ENCODE assay signal across 23 mouse cellular contexts in genomic region chr10:20036375-20036774, GRCm38 (mm10).
DNase-seq lines count a peak whose midpoint lies in the region; ATAC-seq lines count a peak whose summit lies in the region.
"Had no signal": no experiment of that assay in that cellular context is flagged by ENCODE, and none has a peak within 500 bp of the region (broad histone marks: within the 10 kb centered on the region; RNA-seq: fewer than 3 reads in every experiment).

No protein-coding gene starts in this region.

- 0 out of 2 replicates have a peak, but pooled peaks have one; percentile 59 for ATAC-seq in monocyte, adult 5-6 weeks (replicated peaks; ENCODE audit: insufficient number of reproducible peaks, low FRiP score, low TSS enrichment, poor library complexity, severe bottlenecking)
- ATAC-seq in erythroblast, adult 5-6 weeks (replicated peaks; ENCODE audit: low FRiP score, poor library complexity, severe bottlenecking) = no peak
- ATAC-seq: forebrain, embryonic 15.5 days; intestine, embryonic 15.5 days; midbrain, embryonic 13.5 days; Patski had no signal

- intact Hi-C loops in heart, postnatal 36 days (cut with DNase I) = no loop called here

- DNase-seq in CD4-positive, CD25-positive, alpha-beta regulatory T cell, adult 2 months (ENCODE audit: low read depth, low spot score) = peak; percentile 16
- DNase-seq in MEL-GATA-1-ER (ENCODE audit: extremely low read depth, low read depth) = peak; percentile 52
- peak; percentile 29 for DNase-seq in induced T-regulatory cell, adult 2 months (ENCODE audit: low read depth)
- no peak for DNase-seq in cerebellum, adult 11-12 months
- DNase-seq in heart, postnatal 36 days = no peak
- DNase-seq in gastrocnemius, postnatal 4 days (ENCODE audit: low spot score in 2 of 2) = no peak
- DNase-seq: adrenal gland, postnatal 14 days; cerebellum, adult 11 months; cerebellum, postnatal 25 days; embryo, embryonic 11 days; gastrocnemius, postnatal 14 days; kidney, adult 8-10 months; kidney, postnatal 10 days; lung, postnatal 4 days; retina, postnatal 1 day; thymus, adult 2 months; thymus, postnatal 4 days had no signal

Comparison
In these comparisons a context has a peak if more than half of its experiments do, and no peak if none do; other contexts are left out.
1. DNase-seq: peak in CD4-positive, CD25-positive, alpha-beta regulatory T cell, adult 2 months (single experiment), MEL-GATA-1-ER (single experiment) and induced T-regulatory cell, adult 2 months (single experiment); none in cerebellum, adult 11-12 months (single experiment), heart, postnatal 36 days (0 of 2) and gastrocnemius, postnatal 4 days (0 of 2).